ENCODE assay signal across 18 mouse cellular contexts in genomic region chr9:58660673-58661072, GRCm38 (mm10).
A peak's percentile ranks its signal among the peaks of the same experiment; 100 is the strongest.
DNase-seq lines count a peak whose midpoint lies in the region; ATAC-seq lines count a peak whose summit lies in the region.
"Had no signal": no experiment of that assay in that cellular context is flagged by ENCODE, and none has a peak within 500 bp of the region (broad histone marks: within the 10 kb centered on the region; RNA-seq: fewer than 3 reads in every experiment).

No protein-coding gene starts in this region.

- H3K4me3 ChIP-seq in heart, embryonic 11.5 days (ENCODE audit: low read depth, low read length) = no peak overlapping the region
- H3K4me3 ChIP-seq in liver, embryonic 13.5 days (replicated peaks) = no peak overlapping the region
- H3K4me3 ChIP-seq: embryonic facial prominence, embryonic 12.5 days; forebrain, embryonic 12.5 days; intestine, embryonic 15.5 days had no signal

- no peaks in the 10 kb centered on the region for H3K27me3 ChIP-seq in heart, embryonic 11.5 days (ENCODE audit: control insufficient read depth, insufficient read depth, low read length)
- H3K27me3 ChIP-seq in liver, embryonic 13.5 days = no peaks in the 10 kb centered on the region
- H3K27me3 ChIP-seq: embryonic facial prominence, embryonic 12.5 days; forebrain, embryonic 12.5 days; intestine, embryonic 15.5 days had no signal

- no peak for ATAC-seq in heart, embryonic 11.5 days (replicated peaks; ENCODE audit: insufficient number of reproducible peaks, low FRiP score, low TSS enrichment)
- ATAC-seq in liver, embryonic 13.5 days (ENCODE audit: low read depth) = no peak
- ATAC-seq: forebrain, embryonic 16.5 days had no signal

- no peaks in the 10 kb centered on the region for H3K9me3 ChIP-seq in heart, embryonic 11.5 days (replicated peaks; ENCODE audit: control insufficient read depth, low read length)
- H3K9me3 ChIP-seq in liver, embryonic 13.5 days (replicated peaks) = no peaks in the 10 kb centered on the region
- H3K9me3 ChIP-seq: embryonic facial prominence, embryonic 12.5 days; forebrain, embryonic 12.5 days; intestine, embryonic 15.5 days had no signal

- H3K36me3 ChIP-seq in heart, embryonic 11.5 days (ENCODE audit: control insufficient read depth, insufficient read depth, low read length) = peaks cover 8% of the 10 kb centered on the region
- peaks cover 52% of the 10 kb centered on the region for H3K36me3 ChIP-seq in liver, embryonic 13.5 days

- WGBS in heart, embryonic 11.5 days (ENCODE audit: insufficient replicate concordance) = 86% methylated on average over 3 of the region's 3 CpGs
- 80% methylated on average over 3 of the region's 3 CpGs for WGBS in liver, embryonic 13.5 days (ENCODE audit: insufficient replicate concordance)

- H3K4me2 ChIP-seq in heart, embryonic 11.5 days = no peak overlapping the region
- no peak overlapping the region for H3K4me2 ChIP-seq in liver, embryonic 13.5 days
- H3K4me2 ChIP-seq: embryonic facial prominence, embryonic 12.5 days; forebrain, embryonic 12.5 days; hindbrain, embryonic 14.5 days; intestine, embryonic 15.5 days had no signal

- no peak overlapping the region for H3K27ac ChIP-seq in heart, embryonic 11.5 days (ENCODE audit: low read depth, low read length)
- peak overlapping the region; percentile 98 for H3K27ac ChIP-seq in liver, embryonic 13.5 days
- H3K27ac ChIP-seq: embryonic facial prominence, embryonic 12.5 days; forebrain, embryonic 12.5 days; hindbrain, embryonic 14.5 days; intestine, embryonic 15.5 days had no signal

- 0 out of 2 replicates have a peak overlapping the region, but pooled peaks have one; percentile 18 for H3K9ac ChIP-seq in heart, embryonic 11.5 days (ENCODE audit: low read depth, low read length)
- H3K9ac ChIP-seq in liver, embryonic 13.5 days = peak overlapping the region; percentile 75; the same call in 1 of the 2 replicates
- H3K9ac ChIP-seq: embryonic facial prominence, embryonic 12.5 days; forebrain, embryonic 12.5 days; hindbrain, embryonic 14.5 days; intestine, embryonic 15.5 days had no signal

- intact Hi-C loops in heart, postnatal 25 days (cut with DNase I) = no loop called here

- no peak for DNase-seq in heart, postnatal 25 days (ENCODE audit: low spot score)
- DNase-seq in spleen, postnatal 10 days (ENCODE audit: low spot score in 2 of 2) = peak; percentile 33 to 34
- DNase-seq in spleen, postnatal 4 days (ENCODE audit: low spot score in 2 of 2) = no peak
- no peak for DNase-seq in liver, embryonic 13.5 days
- DNase-seq in right cerebral cortex, adult 2 months (ENCODE audit: low spot score in 2 of 2) = no peak
- no peak for DNase-seq in kidney, postnatal 36 days
- DNase-seq: adrenal gland, adult 2 months; adrenal gland, postnatal 25 days; cerebellum, adult 11 months; cerebellum, adult 9-10 months; cerebellum, postnatal 25 days; gastrocnemius, postnatal 14 days had no signal

- H3K4me1 ChIP-seq in heart, embryonic 11.5 days (ENCODE audit: control insufficient read depth, insufficient read depth, low read length) = peaks cover 22% of the 10 kb centered on the region
- peaks cover 89% of the 10 kb centered on the region for H3K4me1 ChIP-seq in liver, embryonic 13.5 days (replicated peaks)
- H3K4me1 ChIP-seq: embryonic facial prominence, embryonic 12.5 days; forebrain, embryonic 12.5 days; intestine, embryonic 15.5 days had no signal

Comparison
In these comparisons a context has a peak if more than half of its experiments do, and no peak if none do; other contexts are left out.
1. DNase-seq: peak in spleen, postnatal 10 days (2 of 2); none in heart, postnatal 25 days (single experiment), spleen, postnatal 4 days (0 of 2), liver, embryonic 13.5 days (single experiment), right cerebral cortex, adult 2 months (0 of 2) and kidney, postnatal 36 days (0 of 2).